Mouse (Mus musculus): ENCODE measurements around the gene Grid1.

The Grid1 gene

DNA sequence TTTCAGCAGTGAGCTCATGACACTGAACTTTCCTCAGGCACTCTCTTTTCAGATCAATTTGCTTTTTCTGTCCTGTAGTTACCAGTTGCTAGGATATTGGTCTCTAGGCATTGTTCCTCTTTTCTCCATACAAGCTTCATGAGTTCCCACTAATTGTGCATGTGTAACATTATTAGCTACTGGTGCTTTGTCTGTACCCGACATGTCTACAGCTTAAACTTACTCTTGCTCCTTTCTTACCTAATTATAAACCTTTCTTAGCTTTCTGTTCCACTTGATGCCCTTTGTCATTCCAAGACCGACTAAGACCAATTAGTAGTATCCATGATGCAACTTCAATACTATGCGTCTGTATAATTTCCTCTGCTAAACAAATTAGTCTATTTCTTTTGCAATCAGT, 554.5 kb downstream of the Grid1 start:
- DNase-seq (ENCODE audit: low spot score in 2 of 2), result no peak

DNA sequence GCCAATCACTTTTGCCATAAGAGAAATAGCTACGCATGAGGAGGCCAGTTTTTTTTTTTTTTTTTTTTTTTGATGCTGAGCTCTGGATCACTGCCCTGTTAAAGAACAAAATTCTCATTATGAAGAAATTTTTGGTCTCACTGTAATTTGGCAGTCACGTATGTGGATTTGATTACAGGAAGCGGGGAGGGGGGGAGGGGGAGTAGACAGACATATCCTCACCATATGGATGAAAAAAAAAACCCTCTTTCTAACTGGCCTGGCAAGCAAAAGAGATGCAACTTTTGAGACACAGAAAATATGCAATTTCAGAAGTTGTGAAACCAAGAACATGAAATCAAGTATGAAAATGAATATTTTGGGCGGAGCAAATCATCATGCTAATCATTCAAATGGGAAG, 573.7 kb downstream of the Grid1 start:
- no peak for DNase-seq (ENCODE audit: low spot score in 2 of 2)

DNA sequence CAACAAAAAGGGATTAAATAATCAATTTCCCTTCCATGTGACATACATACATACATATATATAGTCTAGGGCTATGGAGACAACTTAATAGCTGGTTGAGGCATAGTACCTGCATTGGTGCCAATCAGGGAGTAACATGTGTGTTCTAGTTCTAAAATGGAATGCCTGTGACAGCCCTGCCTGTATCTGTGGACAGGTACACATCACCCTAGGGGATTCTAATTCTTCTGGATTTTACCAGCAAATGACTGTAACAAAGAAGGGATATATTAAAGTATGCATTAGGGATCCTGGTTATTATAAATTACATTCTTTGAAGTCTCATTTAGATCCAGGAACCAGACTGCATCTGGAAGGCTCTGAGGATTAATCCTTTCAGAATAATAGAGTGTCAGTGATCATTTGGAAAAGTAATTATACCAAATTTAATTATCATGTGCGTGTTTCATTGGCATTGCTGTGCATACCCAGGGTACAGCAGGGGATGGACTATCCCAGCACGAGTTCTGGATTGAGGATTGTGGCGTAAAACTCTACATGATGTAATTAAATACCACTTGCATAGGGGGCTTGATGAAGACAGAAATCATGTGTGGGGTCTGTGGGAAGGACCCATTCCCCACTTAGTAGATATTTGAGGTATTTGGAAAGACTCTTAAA, 584.5 kb downstream of the Grid1 start:
- DNase-seq (ENCODE audit: low spot score in 2 of 2), result no peak

DNA sequence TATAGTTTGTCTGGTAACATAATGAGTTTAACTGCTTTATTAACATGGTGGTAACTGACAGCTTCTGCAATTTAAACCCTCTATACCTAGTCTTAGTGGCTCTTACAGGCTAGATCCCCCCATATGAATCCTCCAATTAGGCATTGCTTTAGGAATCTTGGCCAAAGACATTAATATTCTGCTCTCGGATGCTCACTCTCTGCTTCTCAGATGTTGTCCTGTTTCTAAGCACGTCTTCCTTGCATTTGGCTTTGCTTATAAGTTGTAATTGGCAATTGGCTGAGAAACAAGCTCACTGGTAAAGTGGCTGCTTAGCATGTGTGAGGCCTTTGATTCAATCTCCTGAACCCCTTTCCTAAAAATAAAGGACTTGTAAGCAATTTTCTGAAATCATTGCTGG, 610.4 kb downstream of the Grid1 start:
- peak in 1 of 2 experiments; percentile 4 for DNase-seq (ENCODE audit: low spot score in 2 of 2)

DNA sequence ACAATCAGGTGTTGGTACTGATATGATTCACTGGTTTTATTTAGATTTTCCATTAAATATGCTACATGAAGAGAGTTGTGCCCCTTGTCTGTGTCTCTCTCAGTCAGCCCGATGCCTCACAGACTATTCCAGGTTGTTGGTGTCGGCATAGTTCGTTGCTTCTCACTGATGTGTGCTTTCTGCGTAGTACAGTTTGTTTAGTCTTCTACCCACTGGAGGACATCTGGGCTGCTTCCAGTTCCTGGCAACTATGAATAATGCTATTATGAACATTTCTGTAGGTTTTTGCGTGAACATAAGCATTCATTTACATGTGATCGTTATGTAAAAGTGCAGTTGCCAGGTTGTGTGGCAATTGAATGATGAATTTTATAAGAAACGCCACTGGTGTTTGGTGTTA, 633.8 kb downstream of the Grid1 start:
- no peak for DNase-seq (ENCODE audit: low spot score in 2 of 2)

DNA sequence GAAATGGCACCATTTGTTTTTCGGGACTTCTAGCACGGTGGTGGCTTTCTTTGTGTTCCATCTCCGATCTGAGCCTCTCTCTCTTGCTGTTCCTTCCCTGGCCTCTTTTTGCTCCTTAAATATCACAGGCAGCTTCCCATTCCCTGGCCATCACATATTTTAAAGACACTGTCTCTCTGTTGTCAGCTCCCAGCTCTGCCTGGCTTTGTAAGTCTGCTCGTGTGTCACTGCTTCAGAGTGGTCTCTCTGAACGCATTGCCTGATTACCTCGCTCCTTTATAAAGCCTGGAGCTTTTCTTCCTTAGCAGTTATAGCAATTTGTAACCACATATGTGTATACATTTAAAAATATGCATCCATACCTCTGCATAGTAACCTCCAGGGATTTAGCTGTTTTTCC, 648.3 kb downstream of the Grid1 start:
- no peak for DNase-seq (ENCODE audit: low spot score in 2 of 2)

DNA sequence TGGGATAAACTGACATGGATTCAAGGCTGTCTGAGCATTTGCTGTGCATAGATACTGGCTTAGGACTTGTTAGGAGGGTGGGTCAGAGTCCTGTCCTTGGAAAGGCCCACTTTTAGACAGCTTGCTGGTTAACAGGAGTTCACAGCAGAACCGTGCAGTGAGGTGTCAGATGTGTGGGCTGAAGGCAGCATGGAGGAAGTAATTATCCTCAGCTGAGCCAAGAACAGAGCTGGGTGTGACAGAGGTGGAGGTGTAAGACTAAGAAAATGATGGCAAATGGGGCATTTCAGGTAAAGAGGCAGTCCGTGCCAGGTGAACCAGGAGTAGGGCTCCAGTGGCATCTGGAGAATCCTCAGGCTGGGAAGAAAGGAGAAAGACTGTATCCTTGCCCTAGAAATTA, 666.1 kb downstream of the Grid1 start:
- no peak for DNase-seq (ENCODE audit: low spot score in 2 of 2)

DNA sequence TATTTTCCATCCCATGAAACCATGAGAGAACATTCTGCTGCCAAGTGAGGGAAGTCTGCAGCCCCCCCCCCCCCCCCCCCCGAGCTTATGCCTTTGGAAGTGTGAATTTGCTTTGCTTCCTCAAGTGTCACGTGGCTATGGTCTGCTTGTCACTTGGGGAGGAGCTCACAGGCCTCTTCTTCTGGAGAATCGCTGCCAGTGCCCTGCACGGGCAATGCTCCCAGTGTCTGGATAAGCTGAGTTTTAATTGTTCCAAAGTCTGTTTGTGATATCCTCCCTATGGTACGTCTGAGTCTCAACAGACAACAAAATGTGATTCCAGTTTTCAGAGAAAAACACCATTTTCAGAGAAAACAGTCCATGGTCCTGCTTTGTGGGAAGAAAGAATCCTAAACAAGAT, 682.4 kb downstream of the Grid1 start:
- no peak for DNase-seq (ENCODE audit: low spot score in 2 of 2)

DNA sequence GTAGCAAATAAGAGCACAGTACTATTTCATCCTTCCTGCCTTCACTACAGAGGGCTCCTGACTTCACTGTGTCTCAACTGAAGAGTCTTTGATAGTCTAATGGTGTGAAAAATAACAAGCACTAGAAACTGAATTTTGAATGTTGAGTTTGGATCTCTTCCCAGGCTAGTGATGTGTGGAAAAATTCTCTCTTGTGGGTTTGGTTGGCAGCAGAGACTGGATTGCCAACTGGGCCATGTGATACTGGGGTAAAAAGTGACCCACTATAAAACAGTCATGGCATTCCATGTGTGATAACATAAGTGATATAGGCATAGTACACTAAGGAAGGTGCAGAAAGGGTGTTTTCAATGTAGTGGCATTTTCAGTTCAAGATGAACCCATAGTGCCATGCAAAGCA, 699.5 kb downstream of the Grid1 start:
- DNase-seq (ENCODE audit: low spot score in 2 of 2), result no peak

DNA sequence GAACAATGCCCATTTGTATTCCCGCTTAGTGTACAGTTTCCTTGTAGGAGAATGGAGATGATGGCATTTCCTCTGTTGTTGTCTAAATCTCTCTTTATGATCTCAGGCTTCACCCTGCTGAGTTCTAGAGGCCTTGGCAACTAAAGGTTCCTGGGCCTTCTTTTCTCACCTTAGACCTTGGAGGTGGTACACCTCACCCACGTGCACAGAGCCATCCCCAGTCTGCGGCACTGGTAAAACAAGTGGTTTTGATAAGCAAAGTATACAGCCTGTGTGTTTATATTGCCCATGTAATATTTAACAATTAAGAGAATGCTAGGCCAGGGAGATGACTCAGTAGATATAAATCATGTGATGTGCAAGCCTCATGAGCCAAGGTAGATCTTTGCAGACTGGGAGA, 718.9 kb downstream of the Grid1 start:
- DNase-seq (ENCODE audit: low spot score in 2 of 2), result no peak

DNA sequence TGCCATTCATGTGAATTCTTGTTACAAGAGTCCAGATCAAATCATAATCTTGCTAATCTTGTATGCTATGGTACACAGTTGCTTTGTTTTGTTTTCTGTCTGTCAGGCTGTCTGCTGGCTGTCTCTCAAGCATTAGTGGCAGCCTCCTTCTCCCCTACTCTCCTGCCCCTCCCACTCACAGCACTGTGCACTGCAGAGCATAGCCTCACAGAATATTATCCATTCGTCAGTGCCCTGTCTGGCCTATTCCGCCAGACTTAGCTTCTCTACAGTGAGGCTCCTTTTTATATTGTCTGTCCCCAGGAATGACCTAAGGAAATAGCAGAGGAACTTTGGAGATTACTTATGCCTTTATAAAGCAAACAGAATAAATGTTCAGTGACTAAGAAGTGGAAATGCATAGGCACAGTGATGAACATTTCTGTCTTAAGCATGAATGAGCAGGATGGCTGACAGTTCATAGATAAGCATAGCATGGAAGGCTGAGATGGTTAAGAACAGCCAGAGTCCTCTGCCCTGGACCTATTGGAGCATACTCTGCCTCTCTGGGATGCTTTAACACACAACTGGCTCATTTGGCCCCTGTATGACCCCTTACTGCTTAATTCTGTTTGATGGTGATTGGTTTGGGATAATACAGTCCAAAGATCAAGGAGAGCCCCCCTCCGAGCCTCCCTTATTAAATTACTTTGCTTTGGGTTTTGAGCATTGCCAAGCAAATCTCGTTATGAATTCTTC, 721.5 kb downstream of the Grid1 start:
- no peak for DNase-seq (ENCODE audit: low spot score in 2 of 2)

DNA sequence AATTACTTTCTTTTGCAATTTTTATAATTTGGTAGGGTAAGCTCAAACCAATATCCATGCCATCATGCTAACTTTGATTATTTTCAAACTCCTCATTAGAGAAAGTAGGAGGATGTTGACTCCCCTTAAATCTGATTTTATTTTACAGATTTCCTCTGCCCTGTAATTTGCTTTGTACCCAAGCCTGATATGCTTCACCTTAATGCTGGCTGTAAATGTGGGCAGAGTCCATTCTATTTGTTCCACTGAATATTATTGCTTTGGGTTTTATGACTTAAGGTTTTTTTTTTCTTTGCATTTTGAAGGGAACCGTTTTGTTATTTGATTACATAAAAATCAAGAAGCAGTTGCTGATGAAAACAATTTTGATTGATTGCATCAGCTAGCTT, 722.1 kb downstream of the Grid1 start:
- DNase-seq (ENCODE audit: low spot score in 2 of 2), result no peak

DNA sequence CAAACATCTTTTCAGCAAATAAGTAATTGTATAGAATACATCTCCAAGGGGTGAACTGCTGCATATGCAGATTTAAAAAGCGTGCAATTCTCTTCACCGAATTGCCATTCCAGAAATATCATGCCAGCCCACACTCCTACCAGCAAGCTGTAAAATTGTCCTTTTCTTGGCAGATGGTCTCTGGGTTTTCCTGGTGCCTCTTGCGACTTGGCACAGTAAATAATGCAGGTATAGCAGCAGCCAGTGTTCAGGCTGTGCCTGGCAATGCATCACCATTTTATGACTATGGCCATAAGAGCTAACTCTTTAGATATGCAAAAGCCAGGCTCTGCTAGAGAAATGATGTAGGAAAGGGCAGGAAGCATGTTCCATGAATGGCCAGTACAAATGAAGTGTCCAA, 734.4 kb downstream of the Grid1 start:
- DNase-seq (ENCODE audit: low spot score in 2 of 2), result peak in 1 of 2 experiments; percentile 7

DNA sequence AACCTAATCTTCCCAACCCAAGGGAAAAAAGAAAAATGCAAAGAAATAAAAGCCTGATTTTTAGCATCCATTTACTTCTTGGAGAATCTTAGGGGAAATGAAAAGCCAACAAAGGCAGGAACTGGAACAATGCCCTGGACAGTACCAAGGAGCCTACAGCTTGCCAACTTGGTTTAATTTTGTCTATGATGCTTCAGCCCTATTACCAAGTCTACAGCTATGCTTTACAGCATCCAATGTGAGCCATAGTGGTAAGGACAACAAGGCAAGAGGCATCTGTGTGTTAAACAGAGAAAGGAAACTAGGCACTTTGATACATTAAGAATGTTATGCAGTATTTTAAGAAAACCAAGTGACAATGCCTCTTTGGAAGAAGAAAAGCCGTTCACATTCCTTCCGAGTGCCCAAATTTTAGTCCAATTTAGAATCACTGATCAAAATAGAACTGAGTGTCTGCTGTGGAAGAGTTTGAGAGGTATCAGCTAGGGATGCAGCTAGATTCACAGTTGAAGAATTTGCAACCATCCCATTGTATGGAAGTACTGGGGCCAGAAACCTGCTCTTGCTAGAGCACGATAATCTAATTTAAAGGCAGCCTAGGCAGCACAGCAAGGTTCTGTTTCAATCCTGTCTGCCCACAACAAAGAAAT, 741.5 kb downstream of the Grid1 start:
- no peak for DNase-seq (ENCODE audit: low spot score in 2 of 2)

DNA sequence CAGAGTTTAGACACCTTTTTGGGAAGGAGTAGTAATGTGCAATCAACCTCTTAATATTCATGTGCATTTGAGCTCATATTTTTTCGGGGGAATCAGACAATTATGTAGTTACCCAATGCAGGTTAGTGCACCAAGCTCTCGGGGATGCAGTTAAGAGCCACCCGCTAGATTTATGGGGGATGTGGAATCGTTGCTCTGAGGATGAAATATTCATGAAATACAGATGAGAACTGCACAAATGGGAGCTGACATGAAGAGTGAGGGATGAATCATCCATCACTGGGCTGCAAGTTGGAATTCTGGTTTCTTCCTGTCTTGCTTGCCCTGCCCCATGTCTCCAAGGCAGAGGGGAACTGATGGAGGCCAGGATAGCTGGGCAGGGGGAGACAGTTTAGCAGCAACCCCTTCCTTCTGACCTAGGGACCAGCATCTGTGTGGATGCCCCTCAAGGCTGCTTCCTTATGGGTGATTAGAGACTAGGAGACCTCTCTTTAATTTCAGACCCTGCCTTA, 753.1 kb downstream of the Grid1 start:
- no peak for DNase-seq (ENCODE audit: low spot score in 2 of 2)

DNA sequence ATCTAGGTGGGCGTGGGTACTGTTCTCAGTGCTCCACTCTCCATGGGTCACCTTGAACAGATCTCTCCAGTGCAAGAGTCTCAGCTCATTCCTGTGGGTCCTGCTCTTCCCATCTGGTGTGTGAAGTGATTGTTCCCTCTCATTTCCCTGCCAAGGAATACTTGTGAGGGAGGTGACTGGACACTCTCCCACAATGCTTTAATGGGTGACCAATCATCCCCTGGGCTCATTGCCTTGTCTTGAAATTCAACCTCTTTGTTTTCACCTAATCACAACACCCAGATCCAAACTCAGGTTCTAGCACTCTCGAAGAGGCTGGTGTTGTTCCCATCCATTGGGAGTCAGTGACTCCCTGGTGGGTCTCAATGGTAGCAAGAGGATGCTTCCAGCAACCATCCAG, 754.6 kb downstream of the Grid1 start:
- DNase-seq (ENCODE audit: low spot score in 2 of 2), result no peak

DNA sequence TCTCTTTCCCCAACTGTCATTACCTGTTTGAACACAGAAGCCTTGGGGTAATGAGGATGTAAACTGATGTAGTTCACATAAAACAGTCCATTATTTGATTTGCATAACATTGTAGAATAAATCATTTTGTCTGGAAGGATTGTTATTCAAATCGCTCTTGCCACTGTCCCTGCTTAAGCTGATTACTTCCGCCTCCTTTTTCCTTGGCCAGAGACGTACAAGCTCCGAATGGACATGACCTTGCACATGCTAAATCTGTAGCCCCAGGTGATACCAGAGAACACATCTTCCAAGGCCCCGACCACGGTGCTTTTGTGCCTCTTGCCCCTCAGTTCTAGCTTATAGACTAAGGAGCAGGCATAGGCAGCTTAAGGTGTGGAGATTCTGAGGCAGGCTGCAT, 755.4 kb downstream of the Grid1 start:
- DNase-seq (ENCODE audit: low spot score in 2 of 2), result no peak

DNA sequence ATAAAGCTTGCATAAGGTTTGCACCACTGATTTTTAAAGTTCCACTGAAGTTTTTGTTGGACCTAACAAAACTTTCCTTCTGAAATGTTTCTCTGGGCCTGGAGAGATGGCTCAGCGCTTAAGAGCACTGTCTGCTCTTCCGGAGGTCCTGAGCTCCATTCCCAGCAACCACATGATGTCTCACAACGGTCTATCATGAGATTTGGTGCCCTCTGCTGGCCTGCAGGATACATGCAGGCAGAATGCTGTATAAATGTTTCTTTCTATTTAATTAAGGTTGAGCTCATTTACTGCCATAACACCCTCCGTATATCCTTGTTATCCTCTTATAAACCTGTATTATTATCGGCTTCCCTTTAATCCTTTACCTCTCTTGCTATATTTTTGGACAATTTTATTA, 805.8 kb downstream of the Grid1 start:
- no peak for DNase-seq (ENCODE audit: low spot score in 2 of 2)

Measured in frontal cortex, postnatal 10 days (tissue).